Mouse (Mus musculus): ENCODE results near the gene Lpp. TPM values are rescaled to one million over a fixed set of nuclear protein-coding genes. Genes with fewer than 3 reads are reported as not detected.

The Lpp gene
- total RNA-seq (2023) = 10 to 100 TPM; 41.3 to 42.9 TPM

DNA sequence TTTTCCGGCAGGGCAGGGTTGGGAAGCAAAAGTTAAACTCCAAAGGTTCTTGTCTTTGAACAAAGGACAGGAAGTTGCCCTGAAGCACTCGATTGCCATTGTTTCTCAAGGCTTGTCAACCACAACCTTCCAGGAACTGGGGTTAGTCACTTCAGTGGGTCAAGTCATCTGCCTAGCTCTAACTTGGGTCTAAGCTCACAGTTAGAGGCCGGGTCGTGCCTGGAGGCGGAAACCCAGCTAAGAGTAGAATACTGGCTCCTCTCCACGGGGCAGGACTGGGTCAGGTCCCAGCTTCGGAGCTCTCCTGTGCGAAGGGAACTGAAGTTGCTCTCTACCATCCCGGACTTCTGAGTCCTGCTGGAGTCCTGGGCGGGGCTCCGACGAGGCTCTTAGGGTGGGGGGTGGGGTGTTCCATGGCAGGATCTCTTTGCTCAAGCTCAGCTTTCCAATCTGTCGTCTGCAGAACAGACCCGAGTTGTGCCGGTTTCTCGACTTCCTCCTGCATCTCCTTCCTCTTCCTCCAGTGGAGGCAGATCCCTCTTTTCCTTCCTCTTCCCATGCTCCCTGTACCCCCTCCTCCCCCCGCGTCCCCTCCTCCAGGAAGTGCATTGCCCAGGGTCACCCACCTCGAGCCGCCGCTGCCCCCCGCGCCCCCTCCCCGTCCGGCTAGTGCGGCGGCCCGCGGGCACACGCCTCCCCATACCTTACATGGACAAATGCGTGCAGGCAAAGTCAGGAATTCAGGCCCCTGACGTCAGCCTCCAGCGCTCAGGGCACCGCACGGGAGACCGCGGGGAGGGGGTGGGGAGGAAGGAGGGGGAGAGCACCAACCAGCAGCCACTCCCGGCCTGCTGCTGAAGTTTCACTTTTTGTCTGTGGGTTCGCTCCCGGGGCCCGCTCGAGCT is at the start of gene Lpp:
Gene Lpp, plus strand, starts transcription at position 857 of the 905 bp plus-strand sequence.

All from B cell, adult 67 days (primary cell).